Mouse (Mus musculus) intestine, embryonic 16.5 days (tissue): Measurements from ENCODE around the gene Mrpl20. TPM values are rescaled to one million over a fixed set of nuclear protein-coding genes. Genes with fewer than 3 reads are reported as not detected.

Source experiments
- ATAC-seq: fragments of 200-750 bp; cut with Nextera tagmentation; 2 replicates; pipeline ENCODE4 v1.8.0; 2017; ENCODE audit warnings: moderate TSS enrichment, moderate library complexity
- H3K27ac ChIP-seq: fragments of 300-500 bp; sonication (generic); 2 replicates; pipeline ENCODE4 v1.5.1; 2014; ENCODE audit warnings: mild to moderate bottlenecking, low read length
- H3K27me3 ChIP-seq: fragments of 300-500 bp; sonication (generic); replicated peaks from 2 replicates; pipeline ENCODE4 v1.6.1; 2014; ENCODE audit warnings: low read length, control low read depth, mixed read lengths; ENCODE audit not compliant: control insufficient read depth, insufficient read depth
- H3K36me3 ChIP-seq: fragments of 300-500 bp; sonication (generic); 2 replicates; pipeline ENCODE4 v1.6.1; 2014; ENCODE audit warnings: low read length, control low read depth; ENCODE audit not compliant: control insufficient read depth, insufficient read depth
- H3K4me1 ChIP-seq: fragments of 300-500 bp; sonication (generic); 2 replicates; pipeline ENCODE4 v1.6.1; 2014; ENCODE audit warnings: low read length, control low read depth, mixed read lengths; ENCODE audit not compliant: control insufficient read depth, insufficient read depth
- H3K4me2 ChIP-seq: fragments of 300-500 bp; sonication (generic); 2 replicates; pipeline ENCODE4 v1.6.1; 2014; ENCODE audit warnings: low read depth, low read length, control low read depth
- H3K4me3 ChIP-seq: fragments of 300-500 bp; sonication (generic); 2 replicates; pipeline ENCODE4 v1.5.1; 2014; ENCODE audit warnings: mild to moderate bottlenecking, low read length
- H3K9ac ChIP-seq: fragments of 300-500 bp; sonication (generic); 2 replicates; pipeline ENCODE4 v1.6.1; 2014; ENCODE audit warnings: low read depth, low read length
- H3K9me3 ChIP-seq: fragments of 300-500 bp; sonication (generic); 2 replicates; pipeline ENCODE4 v1.6.1; 2016; ENCODE audit warnings: low read length, control low read depth; ENCODE audit not compliant: control insufficient read depth
- WGBS: fragments of 180-500 bp; shearing (Covaris S2); extraction: QIAGEN DNeasy Blood & Tissue Kit; methylation state at CpG from one replicate; pipeline ENCODE4 v1.1.7; 2014; 5-methylcytosine and 5-hydroxymethylcytosine counted together
- polyA plus RNA-seq: library from polyadenylated mRNA; unstranded; fragments of >200 nt; fragmentation: Nextera tagmentation; extraction: Ambion mirVana; gene quantifications from 2 replicates; pipeline ENCODE4 v1.2.1, GENCODE M21; 2015

Mrpl20 gene
- polyA plus RNA-seq, 1 experiment from 2014 or later: 226 TPM

DNA sequence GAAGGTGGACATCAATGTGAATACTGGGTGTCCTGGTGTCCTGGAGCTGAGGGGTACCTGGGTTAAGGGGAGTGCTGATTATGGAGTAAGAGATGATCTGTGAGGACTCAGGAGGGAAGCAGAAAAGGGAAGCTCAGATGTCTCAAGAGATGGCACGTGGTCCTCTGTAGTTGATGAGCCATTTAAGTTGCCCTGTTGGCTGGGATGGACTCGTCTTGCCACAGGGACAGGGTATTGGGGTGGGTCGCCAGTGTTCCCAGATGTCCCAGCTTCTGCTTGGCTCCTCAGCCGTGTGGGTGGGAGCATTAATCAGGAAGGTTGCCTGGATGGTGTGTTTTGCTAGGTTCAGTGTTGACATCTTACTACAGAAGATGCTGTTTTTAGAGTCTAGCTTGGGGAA, 30.6 kb downstream of the Mrpl20 start:
- Histone ChIP-seq H3K27me3 (no peaks in the 10 kb centered on the region), H3K4me2 (no peak overlapping the region), H3K4me3 (no peak overlapping the region), H3K27ac (no peak overlapping the region), H3K9ac (no peak overlapping the region), H3K9me3 (no peaks in the 10 kb centered on the region), H3K4me1 (peaks cover 25% of the 10 kb centered on the region), H3K36me3 (0 out of 2 replicates have a peak, but pooled peaks cover 4% of the 10 kb centered on the region)
- ATAC-seq: no peak
- WGBS: 86% methylated on average over 4 of the region's 4 CpGs

DNA sequence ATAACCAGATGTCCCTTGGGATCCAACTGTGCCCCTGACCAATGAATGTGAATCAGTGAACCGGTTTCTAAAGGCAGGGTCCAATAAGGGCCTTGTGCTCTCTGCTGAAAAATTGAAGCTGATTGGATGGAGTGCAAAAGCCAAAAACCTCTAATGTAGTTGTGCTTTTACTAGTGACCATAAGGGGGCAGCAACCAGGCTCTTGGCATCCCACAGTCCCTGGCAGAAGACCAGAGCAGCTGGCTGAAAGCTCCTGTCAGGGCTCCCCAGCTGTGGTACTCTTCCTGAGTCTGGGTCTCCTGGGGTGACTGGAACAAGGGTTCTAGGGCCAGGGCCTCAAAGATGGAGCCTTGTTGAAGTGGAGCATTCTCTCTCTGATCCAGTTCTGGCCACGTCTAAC, 31.2 kb downstream of the Mrpl20 start:
- Histone ChIP-seq H3K9me3 (no peaks in the 10 kb centered on the region), H3K36me3 (0 out of 2 replicates have a peak, but pooled peaks cover 4% of the 10 kb centered on the region), H3K27me3 (no peaks in the 10 kb centered on the region), H3K4me2 (no peak overlapping the region), H3K4me1 (peaks cover 27% of the 10 kb centered on the region), H3K27ac (peak overlapping the region; percentile 29), H3K4me3 (no peak overlapping the region), H3K9ac (0 out of 2 replicates have a peak overlapping the region, but pooled peaks have one; percentile 1)
- ATAC-seq: no peak
- 25% methylated on average over 2 of the region's 2 CpGs for WGBS

DNA sequence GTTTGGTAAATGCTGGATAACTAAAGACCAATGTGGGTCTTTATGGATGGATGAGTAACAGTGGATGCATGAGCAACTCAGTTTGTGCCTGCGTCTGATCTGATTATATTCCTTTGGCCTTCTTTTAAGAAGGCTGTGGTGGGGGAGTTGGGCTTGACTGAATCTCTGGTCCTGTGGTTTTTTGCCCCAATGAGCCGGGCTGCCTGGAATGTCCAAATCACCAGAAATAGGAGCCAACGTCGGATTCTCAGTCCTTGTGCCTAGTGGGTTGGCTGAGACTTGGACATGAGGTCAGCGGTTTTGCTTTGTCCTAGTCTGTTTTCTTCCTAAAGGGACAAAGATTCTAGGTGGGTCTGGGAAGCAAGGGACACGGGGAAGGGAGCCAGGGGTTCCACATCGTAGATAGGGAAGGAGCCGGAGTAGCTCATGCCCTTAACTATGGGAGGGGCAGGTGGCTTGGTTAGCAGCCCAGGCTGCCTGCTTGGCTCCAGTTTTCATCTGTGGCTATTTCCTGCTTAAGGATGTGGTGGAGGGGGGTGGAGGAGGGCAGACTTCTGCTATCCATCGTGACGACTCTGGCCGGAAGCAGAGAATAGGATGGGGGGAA, 34.8 kb downstream of the Mrpl20 start:
- H3K27ac ChIP-seq: peak overlapping the region; percentile 93
- H3K27me3 ChIP-seq: no peaks in the 10 kb centered on the region
- H3K9ac ChIP-seq: peak overlapping the region; percentile 2; the same call in 1 of the 2 replicates
- H3K4me2 ChIP-seq: no peak overlapping the region
- no peaks in the 10 kb centered on the region for H3K9me3 ChIP-seq
- H3K4me3 ChIP-seq: no peak overlapping the region
- 0 out of 2 replicates have a peak, but pooled peaks cover 4% of the 10 kb centered on the region for H3K36me3 ChIP-seq
- no peak for ATAC-seq
- H3K4me1 ChIP-seq: peaks cover 41% of the 10 kb centered on the region
- WGBS: 65% methylated on average over 11 of the region's 11 CpGs

DNA sequence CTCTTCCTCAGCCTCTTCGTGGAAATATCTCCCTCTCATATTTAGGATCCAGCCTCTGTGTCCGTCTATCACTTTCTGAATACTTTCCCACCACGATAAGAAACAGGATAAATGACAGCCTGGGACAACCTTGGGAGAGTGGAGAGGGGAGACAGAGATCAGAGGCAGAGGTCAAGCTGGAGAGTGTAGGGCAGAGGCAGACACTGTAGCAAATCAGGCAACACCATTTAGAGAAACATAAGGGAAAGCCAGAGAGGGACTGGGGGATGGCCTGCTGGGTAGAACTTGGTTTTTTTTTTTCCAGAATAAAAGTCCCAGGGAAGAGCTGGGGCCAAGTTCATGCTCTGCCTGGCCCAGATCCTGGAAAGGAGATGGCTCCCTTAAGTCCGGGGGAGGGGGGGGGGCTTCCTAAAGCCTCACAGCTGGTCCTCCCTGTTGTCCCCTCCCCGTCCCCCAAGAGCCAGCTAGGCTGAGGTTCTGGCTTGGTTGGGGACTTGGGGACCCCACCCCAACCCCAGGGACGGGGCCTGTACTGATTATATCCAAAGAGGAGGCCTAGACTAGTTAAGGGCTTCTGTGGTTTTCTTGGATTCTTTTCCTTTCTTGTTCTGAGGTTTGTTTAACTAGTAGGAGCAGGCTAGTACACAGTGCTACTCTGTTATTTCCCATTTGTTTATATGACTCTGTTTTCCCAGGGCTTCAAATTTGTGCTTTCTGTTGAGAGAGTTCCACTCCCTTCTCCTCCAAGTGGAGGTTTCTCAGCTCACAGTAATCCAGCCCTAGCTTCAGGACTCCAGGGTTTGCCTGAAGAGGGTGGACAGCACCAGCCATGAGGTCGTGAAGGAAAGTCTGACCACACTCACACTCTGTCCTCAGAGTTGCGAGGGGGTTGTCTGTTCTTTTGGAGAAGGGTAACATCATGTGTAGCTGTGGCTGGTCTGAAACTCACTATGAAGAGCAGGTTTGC, 35.8 kb downstream of the Mrpl20 start:
- Histone ChIP-seq H3K36me3 (no peaks in the 10 kb centered on the region), H3K9ac (peak overlapping the region; percentile 30; the same call in 1 of the 2 replicates), H3K27me3 (no peaks in the 10 kb centered on the region), H3K9me3 (no peaks in the 10 kb centered on the region), H3K4me2 (peak overlapping the region; percentile 97), H3K27ac (peak overlapping the region; percentile 93), H3K4me3 (peak overlapping the region; percentile 2; the same call in 1 of the 2 replicates), H3K4me1 (peaks cover 37% of the 10 kb centered on the region)
- WGBS: 45% methylated on average over 8 of the region's 8 CpGs
- no peak for ATAC-seq

DNA sequence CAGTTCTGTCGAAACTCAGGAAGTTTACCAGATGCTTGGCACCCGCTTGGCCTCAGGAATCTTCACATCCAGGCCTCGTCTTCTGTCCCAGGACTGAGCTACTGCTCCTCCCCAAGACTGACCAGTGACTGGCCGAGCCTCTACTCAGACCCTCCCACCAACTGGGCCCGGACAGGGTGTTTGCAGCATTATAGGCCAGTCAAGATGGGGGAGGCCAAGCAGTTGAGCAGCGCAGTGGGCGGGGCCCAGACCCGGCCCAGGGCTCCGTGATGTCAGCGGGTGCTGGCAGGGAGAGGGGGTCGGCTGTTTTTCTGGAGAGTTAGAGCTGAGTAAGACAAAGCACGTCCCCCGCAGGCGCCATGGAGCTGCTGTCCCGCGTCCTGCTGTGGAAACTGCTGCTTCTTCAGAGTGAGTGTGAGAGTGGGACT, 36.8 kb downstream of the Mrpl20 start, which contains the start of gene Mxra8:
TSS of gene Mxra8 (plus strand) at position 198 of the 428 bp plus-strand sequence.
- WGBS: 7% methylated on average over 16 of the region's 16 CpGs
- Histone ChIP-seq H3K9ac (peak within 1 kb of the TSS; percentile 75), H3K4me3 (peak within 1 kb of the TSS; percentile 60), H3K27ac (peak within 1 kb of the TSS; percentile 93), H3K4me1 (peaks cover 30% of the 10 kb centered on the region), H3K4me2 (peak within 1 kb of the TSS; percentile 97), H3K27me3 (no peaks in the 10 kb centered on the region), H3K9me3 (no peaks in the 10 kb centered on the region), H3K36me3 (no peaks in the 10 kb centered on the region)
- peak; percentile 81 for ATAC-seq

DNA sequence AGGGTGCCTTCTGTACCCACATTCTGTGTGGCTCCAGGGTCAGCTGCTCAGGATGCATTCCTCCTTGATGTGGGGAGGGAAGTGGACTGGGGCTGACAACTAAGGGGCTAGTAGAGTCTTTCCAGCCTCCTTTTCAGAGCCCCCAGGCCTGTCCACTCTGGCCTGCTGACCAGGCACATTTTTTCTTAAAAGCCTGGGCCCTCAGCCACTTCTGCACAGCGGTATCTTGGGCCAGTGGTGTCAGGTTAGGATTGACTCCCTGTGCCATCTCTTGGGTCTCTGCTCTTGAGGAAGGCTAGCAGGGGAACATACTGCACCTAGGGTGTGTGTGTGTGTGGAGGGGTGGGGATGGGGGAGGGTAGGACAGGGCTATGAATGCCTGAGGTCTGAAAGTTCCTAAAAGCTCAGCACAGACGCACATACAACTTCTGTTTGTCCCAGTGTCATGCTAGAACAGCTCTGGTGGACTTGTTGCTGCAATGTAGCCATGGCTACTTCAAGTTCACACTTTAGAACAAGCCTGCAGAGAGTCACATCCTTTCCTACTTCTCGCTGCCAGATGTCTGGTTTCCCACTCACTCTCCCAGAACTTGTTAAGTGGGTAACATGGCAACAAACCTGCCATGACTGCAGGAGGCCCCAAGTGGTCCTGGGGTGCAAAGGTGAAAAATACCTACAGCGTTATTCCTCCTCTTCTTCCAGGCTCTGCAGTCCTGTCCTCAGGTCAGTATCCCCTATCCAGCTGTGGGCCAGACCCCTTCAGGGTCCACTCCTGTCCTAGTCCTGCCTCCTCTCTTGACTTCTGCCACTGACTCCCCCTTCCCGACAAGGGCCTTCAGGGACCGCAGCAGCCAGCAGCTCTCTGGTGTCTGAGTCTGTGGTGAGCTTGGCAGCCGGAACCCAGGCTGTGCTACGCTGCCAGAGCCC, 37.7 kb downstream of the Mrpl20 start:
- H3K4me3 ChIP-seq: peak overlapping the region; percentile 60
- 12% methylated on average over 8 of the region's 8 CpGs for WGBS
- H3K4me1 ChIP-seq: peaks cover 30% of the 10 kb centered on the region
- no peaks in the 10 kb centered on the region for H3K27me3 ChIP-seq
- H3K4me2 ChIP-seq: peak overlapping the region; percentile 97
- no peaks in the 10 kb centered on the region for H3K36me3 ChIP-seq
- peak overlapping the region; percentile 93 for H3K27ac ChIP-seq
- no peak; the same call in 1 of the 2 replicates for ATAC-seq
- H3K9me3 ChIP-seq: no peaks in the 10 kb centered on the region
- H3K9ac ChIP-seq: peak overlapping the region; percentile 75

DNA sequence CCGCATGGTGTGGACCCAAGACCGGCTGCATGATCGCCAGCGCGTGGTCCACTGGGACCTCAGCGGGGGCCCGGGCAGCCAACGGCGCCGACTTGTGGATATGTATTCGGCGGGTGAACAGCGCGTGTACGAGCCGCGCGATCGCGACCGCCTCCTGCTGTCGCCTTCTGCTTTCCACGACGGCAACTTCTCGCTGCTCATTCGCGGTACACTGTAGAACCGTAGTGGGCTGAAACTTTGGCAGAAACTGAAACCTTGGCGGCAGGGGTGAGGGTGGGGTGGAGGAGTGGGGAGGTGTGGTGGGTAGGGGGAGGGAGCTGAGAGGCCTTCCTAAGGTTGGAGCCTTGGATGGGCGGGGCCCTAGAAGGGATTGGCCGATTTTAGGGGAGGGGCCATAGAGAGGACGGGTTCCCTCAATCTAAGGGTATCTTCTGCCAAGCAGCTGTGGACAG, 38.4 kb downstream of the Mrpl20 start:
- Histone ChIP-seq H3K4me2 (peak overlapping the region; percentile 97), H3K27ac (peak overlapping the region; percentile 55; the same call in 1 of the 2 replicates), H3K27me3 (no peaks in the 10 kb centered on the region), H3K4me3 (peak overlapping the region; percentile 60), H3K36me3 (no peaks in the 10 kb centered on the region), H3K9ac (peak overlapping the region; percentile 75), H3K9me3 (no peaks in the 10 kb centered on the region), H3K4me1 (peaks cover 30% of the 10 kb centered on the region)
- WGBS: 1% methylated on average over 32 of the region's 32 CpGs
- peak; percentile 55 for ATAC-seq

DNA sequence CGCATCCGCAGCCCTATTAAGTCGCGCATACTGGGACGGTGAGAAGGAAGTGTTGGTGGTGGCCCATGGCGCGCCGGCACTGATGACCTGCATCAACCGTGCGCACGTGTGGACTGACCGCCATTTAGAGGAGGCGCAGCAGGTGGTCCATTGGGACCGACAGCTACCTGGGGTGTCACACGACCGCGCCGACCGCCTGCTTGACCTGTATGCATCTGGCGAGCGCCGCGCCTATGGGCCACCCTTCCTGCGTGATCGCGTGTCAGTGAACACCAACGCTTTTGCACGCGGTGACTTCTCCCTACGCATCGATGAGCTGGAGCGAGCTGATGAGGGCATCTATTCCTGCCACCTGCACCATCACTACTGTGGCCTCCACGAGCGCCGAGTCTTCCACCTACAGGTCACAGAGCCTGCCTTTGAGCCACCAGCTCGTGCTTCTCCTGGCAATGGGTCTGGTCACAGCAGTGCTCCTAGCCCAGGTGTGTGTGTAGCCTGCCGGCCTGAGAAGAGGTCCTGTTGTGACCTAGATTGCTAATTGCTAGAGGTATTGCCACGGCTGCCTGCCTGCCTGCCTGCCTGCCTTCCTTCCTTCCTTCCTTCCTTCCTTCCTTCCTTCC, 39.1 kb downstream of the Mrpl20 start:
- Histone ChIP-seq H3K27ac (no peak overlapping the region), H3K4me2 (peak overlapping the region; percentile 97), H3K9ac (no peak overlapping the region), H3K36me3 (no peaks in the 10 kb centered on the region), H3K9me3 (no peaks in the 10 kb centered on the region), H3K4me1 (peaks cover 34% of the 10 kb centered on the region), H3K27me3 (no peaks in the 10 kb centered on the region), H3K4me3 (peak overlapping the region; percentile 60)
- ATAC-seq: no peak
- WGBS: 48% methylated on average over 38 of the region's 38 CpGs
